Mouse (Mus musculus): ENCODE data around the gene Pcdh10.
A peak's percentile ranks its signal among the peaks of the same experiment; 100 is the strongest.

- peak; percentile 60 for TF ChIP-seq CTCF (IDR thresholded peaks at IDR 0.05; ENCODE audit: low read depth, low read length)
- no peak for TF ChIP-seq POLR2A (IDR thresholded peaks at IDR 0.05; ENCODE audit: borderline replicate concordance, low read depth, low read length)
Observed at GRCm38 (mm10) chr3:45375761-45376500, 2.3 kb upstream of the Pcdh10 start.
